ENCODE assay signal across 18 mouse cellular contexts in the genomic region with DNA sequence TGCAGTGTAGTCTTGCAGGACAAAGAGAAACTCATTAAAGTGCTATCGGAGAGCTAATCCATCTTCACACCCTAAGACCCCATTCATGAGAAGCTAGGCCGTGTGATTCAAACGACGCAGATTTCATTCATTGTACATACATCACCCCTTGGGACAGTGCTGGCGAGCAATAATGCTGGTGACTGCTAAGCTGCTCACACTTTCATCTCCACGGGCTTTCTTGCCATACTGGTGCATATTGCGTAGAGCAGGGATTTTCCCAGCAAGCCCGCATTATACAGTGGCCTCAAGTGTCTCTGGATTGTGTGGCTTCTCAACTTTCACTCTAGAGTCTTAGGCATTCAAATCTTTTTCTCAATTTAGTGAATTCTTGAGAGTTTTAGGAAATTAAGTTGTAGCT. TPM values are rescaled to one million over a fixed set of nuclear protein-coding genes. Genes with fewer than 3 reads are reported as not detected.
DNase-seq lines count a peak whose midpoint lies in the region; ATAC-seq and TF ChIP-seq lines count a peak whose summit lies in the region.
"Had no signal": no experiment of that assay in that cellular context is flagged by ENCODE, and none has a peak within 500 bp of the region (broad histone marks: within the 10 kb centered on the region; RNA-seq: fewer than 3 reads in every experiment).

No protein-coding gene starts in this region.

- H3K36me3 ChIP-seq in hindbrain, embryonic 12.5 days, result peaks cover 4% of the 10 kb centered on the region; the same call in 1 of the 2 replicates
- no peaks in the 10 kb centered on the region; the same call in 1 of the 2 replicates for H3K36me3 ChIP-seq in midbrain, embryonic 13.5 days
- no peaks in the 10 kb centered on the region; the same call in 1 of the 2 replicates for H3K36me3 ChIP-seq in heart, embryonic 11.5 days (ENCODE audit: control insufficient read depth, insufficient read depth, low read length)
- H3K36me3 ChIP-seq: heart, embryonic 15.5 days; liver, embryonic 13.5 days; stomach, embryonic 15.5 days had no signal

- H3K27me3 ChIP-seq in hindbrain, embryonic 12.5 days, result no peaks in the 10 kb centered on the region
- H3K27me3 ChIP-seq in midbrain, embryonic 13.5 days, result no peaks in the 10 kb centered on the region
- no peaks in the 10 kb centered on the region for H3K27me3 ChIP-seq in heart, embryonic 11.5 days (ENCODE audit: control insufficient read depth, insufficient read depth, low read length)
- H3K27me3 ChIP-seq: heart, embryonic 15.5 days; liver, embryonic 13.5 days; stomach, embryonic 15.5 days had no signal

- peaks cover 22% of the 10 kb centered on the region for H3K4me1 ChIP-seq in hindbrain, embryonic 12.5 days
- peaks cover 29% of the 10 kb centered on the region for H3K4me1 ChIP-seq in midbrain, embryonic 13.5 days (replicated peaks)
- H3K4me1 ChIP-seq in heart, embryonic 11.5 days (ENCODE audit: control insufficient read depth, insufficient read depth, low read length), result peaks cover 26% of the 10 kb centered on the region

- 39% methylated on average over 8 of the region's 8 CpGs for WGBS in hindbrain, embryonic 12.5 days
- 7% methylated on average over 8 of the region's 8 CpGs for WGBS in midbrain, embryonic 13.5 days
- 85% methylated on average over 8 of the region's 8 CpGs for WGBS in heart, embryonic 11.5 days (ENCODE audit: insufficient replicate concordance)

- peak; percentile 83 for ATAC-seq in hindbrain, embryonic 12.5 days (ENCODE audit: low FRiP score)
- peak; percentile 87 for ATAC-seq in midbrain, embryonic 13.5 days
- ATAC-seq in heart, embryonic 11.5 days (replicated peaks; ENCODE audit: insufficient number of reproducible peaks, low FRiP score, low TSS enrichment), result no peak
- ATAC-seq: CD4-positive, CD25-positive, alpha-beta regulatory T cell, adult 4 months; inflammation-experienced regulatory T-cells, adult 6 months; lung, postnatal 0 days had no signal

- no peak for TF ChIP-seq POLR2A in brain, embryonic 14.5 days (IDR thresholded peaks at IDR 0.05; ENCODE audit: borderline replicate concordance, extremely low read depth, insufficient read depth, insufficient read length, poor library complexity, severe bottlenecking)

- H3K27ac ChIP-seq in hindbrain, embryonic 12.5 days, result no peak overlapping the region
- peak overlapping the region; percentile 47; the same call in 1 of the 2 replicates for H3K27ac ChIP-seq in midbrain, embryonic 13.5 days
- H3K27ac ChIP-seq in heart, embryonic 11.5 days (ENCODE audit: low read depth, low read length), result no peak overlapping the region
- H3K27ac ChIP-seq: heart, embryonic 15.5 days; liver, embryonic 13.5 days; stomach, embryonic 15.5 days had no signal

- H3K4me2 ChIP-seq in hindbrain, embryonic 12.5 days (replicated peaks), result no peak overlapping the region
- peak overlapping the region; percentile 19; the same call in 1 of the 2 replicates for H3K4me2 ChIP-seq in midbrain, embryonic 13.5 days (replicated peaks)
- H3K4me2 ChIP-seq in heart, embryonic 11.5 days, result no peak overlapping the region
- H3K4me2 ChIP-seq: heart, embryonic 15.5 days; liver, embryonic 13.5 days; stomach, embryonic 15.5 days had no signal

- no peak overlapping the region for H3K9ac ChIP-seq in hindbrain, embryonic 12.5 days
- no peak overlapping the region for H3K9ac ChIP-seq in midbrain, embryonic 13.5 days (replicated peaks)
- no peak overlapping the region for H3K9ac ChIP-seq in heart, embryonic 11.5 days (ENCODE audit: low read depth, low read length)
- H3K9ac ChIP-seq: heart, embryonic 15.5 days; liver, embryonic 13.5 days; stomach, embryonic 15.5 days had no signal

- no peak overlapping the region for H3K4me3 ChIP-seq in hindbrain, embryonic 12.5 days
- no peak overlapping the region for H3K4me3 ChIP-seq in midbrain, embryonic 13.5 days (replicated peaks)
- H3K4me3 ChIP-seq in heart, embryonic 11.5 days (ENCODE audit: low read depth, low read length), result no peak overlapping the region
- H3K4me3 ChIP-seq: heart, embryonic 15.5 days; liver, embryonic 13.5 days; stomach, embryonic 15.5 days had no signal

- no peak for TF ChIP-seq CTCF in brain, embryonic 14.5 days (IDR thresholded peaks at IDR 0.05; ENCODE audit: borderline replicate concordance, extremely low read depth, insufficient read depth, insufficient read length)

- H3K9me3 ChIP-seq in hindbrain, embryonic 12.5 days (replicated peaks), result no peaks in the 10 kb centered on the region
- 0 out of 2 replicates have a peak, but pooled peaks cover 2% of the 10 kb centered on the region for H3K9me3 ChIP-seq in midbrain, embryonic 13.5 days
- peaks cover 4% of the 10 kb centered on the region; the same call in 1 of the 2 replicates for H3K9me3 ChIP-seq in heart, embryonic 11.5 days (replicated peaks; ENCODE audit: control insufficient read depth, low read length)
- H3K9me3 ChIP-seq: heart, embryonic 15.5 days; liver, embryonic 13.5 days; stomach, embryonic 15.5 days had no signal

- peak; percentile 88 for DNase-seq in brain, embryonic 14.5 days (ENCODE audit: low read depth)
- DNase-seq in embryo, embryonic 9.5 days (ENCODE audit: extremely low spot score), result peak; percentile 37
- no peak for DNase-seq in right cerebral cortex, postnatal 14 days
- DNase-seq in thymus, postnatal 10 days (ENCODE audit: low spot score in 2 of 2), result no peak
- DNase-seq in gastrocnemius, postnatal 25 days, result no peak
- DNase-seq: cerebellum, adult 8-10 months; gastrocnemius, postnatal 36 days; left cerebral cortex, postnatal 4 days; liver, embryonic 13.5 days; thymus, postnatal 4 days had no signal

RNA-seq across cellular contexts. Expression of gene Wdfy2, which starts 36.9 kb away (rescaled TPM):
- 11.4 and 15.4 TPM in 2 replicates for polyA plus RNA-seq in brain, embryonic 14.5 days (2012; rRNA removed)
- 14.2 and 15.0 TPM in 2 replicates for polyA plus RNA-seq in hindbrain, embryonic 12.5 days (2016; fragmentation: Nextera tagmentation; extraction: Ambion mirVana)
- 8.4 and 9.1 TPM in 2 replicates for polyA plus RNA-seq in midbrain, embryonic 13.5 days (2015; fragmentation: Nextera tagmentation; extraction: Ambion mirVana)
- total RNA-seq in gastrocnemius, postnatal 25 days (2021), result 1 to 10 TPM; 5.8 to 6.2 TPM
- 7.6 and 9.4 TPM in 2 replicates for polyA plus RNA-seq in heart, embryonic 11.5 days (2014; fragmentation: Nextera tagmentation; extraction: Ambion mirVana)

Comparison
In these comparisons a context has a peak if more than half of its experiments do, and no peak if none do; other contexts are left out.
1. DNase-seq: peak in brain, embryonic 14.5 days (single experiment) and embryo, embryonic 9.5 days (single experiment); none in right cerebral cortex, postnatal 14 days (single experiment), thymus, postnatal 10 days (0 of 2) and gastrocnemius, postnatal 25 days (single experiment).